Mouse (Mus musculus) forebrain, postnatal 0 days (tissue): Measurements from ENCODE around the gene Prdm5. TPM values are rescaled to one million over a fixed set of nuclear protein-coding genes. Genes with fewer than 3 reads are reported as not detected.
A peak's percentile ranks its signal among the peaks of the same experiment; 100 is the strongest.

Source experiments
- ATAC-seq: fragments of 200-750 bp; cut with Nextera tagmentation; 2 replicates; pipeline ENCODE4 v1.8.0; 2017; ENCODE audit warnings: mild to moderate bottlenecking, moderate library complexity
- DNase-seq: peaks from one replicate; pipeline ENCODE4 v3.0.0-alpha.2; 2015
- H3K27ac ChIP-seq: fragments of 300-500 bp; sonication (generic); 2 replicates; pipeline ENCODE4 v1.5.1; 2014; ENCODE audit warnings: low read depth, mild to moderate bottlenecking, antibody characterized with exemption, low read length, moderate library complexity, mixed read lengths
- H3K27me3 ChIP-seq: fragments of 300-500 bp; sonication (generic); 2 replicates; pipeline ENCODE4 v1.6.1; 2014; ENCODE audit warnings: mild to moderate bottlenecking, low read length, mixed read lengths; ENCODE audit not compliant: insufficient read depth
- H3K36me3 ChIP-seq: fragments of 300-500 bp; sonication (generic); 2 replicates; pipeline ENCODE4 v1.6.1; 2014; ENCODE audit warnings: mild to moderate bottlenecking, moderate library complexity; ENCODE audit not compliant: insufficient read depth
- H3K4me1 ChIP-seq: fragments of 300-500 bp; sonication (generic); 2 replicates; pipeline ENCODE4 v1.6.1; 2014; ENCODE audit warnings: antibody characterized with exemption; ENCODE audit not compliant: insufficient read depth
- H3K4me2 ChIP-seq: fragments of 300-500 bp; sonication (generic); 2 replicates; pipeline ENCODE4 v1.6.1; 2014; ENCODE audit warnings: low read depth, mild to moderate bottlenecking, moderate library complexity
- H3K4me3 ChIP-seq: fragments of 300-500 bp; sonication (generic); 2 replicates; pipeline ENCODE4 v1.5.1; 2014; ENCODE audit warnings: low read depth, low read length, mixed read lengths
- H3K9ac ChIP-seq: fragments of 300-500 bp; sonication (generic); 2 replicates; pipeline ENCODE4 v1.6.1; 2014; ENCODE audit warnings: mild to moderate bottlenecking
- H3K9me3 ChIP-seq: fragments of 300-500 bp; sonication (generic); 2 replicates; pipeline ENCODE4 v1.6.1; 2016; ENCODE audit warnings: low read length
- CTCF ChIP-seq: sonication (generic); IDR thresholded peaks from 2 replicates; pipeline ENCODE4 v1.5.1; 2016; ENCODE audit warnings: antibody characterized with exemption, control low read depth, low read depth
- WGBS: fragments of 180-500 bp; shearing (Covaris S2); extraction: QIAGEN DNeasy Blood & Tissue Kit; methylation state at CpG from one replicate; pipeline ENCODE4 v1.1.7; 2014; 5-methylcytosine and 5-hydroxymethylcytosine counted together
- polyA plus RNA-seq: library from polyadenylated mRNA; unstranded; fragments of >200 nt; fragmentation: Nextera tagmentation; extraction: Ambion mirVana; gene quantifications from 2 replicates; pipeline ENCODE4 v1.2.1, GENCODE M21; 2015
- total RNA-seq: library from RNA; depleted of rRNA; stranded (reverse); fragments of >200 nt; gene quantifications from 2 replicates; pipeline ENCODE4 v1.2.3, GENCODE M21; 2014

The Prdm5 gene
- total and polyA plus RNA-seq, 2 experiments from 2014 or later: 3.6 to 8.7 TPM

DNA sequence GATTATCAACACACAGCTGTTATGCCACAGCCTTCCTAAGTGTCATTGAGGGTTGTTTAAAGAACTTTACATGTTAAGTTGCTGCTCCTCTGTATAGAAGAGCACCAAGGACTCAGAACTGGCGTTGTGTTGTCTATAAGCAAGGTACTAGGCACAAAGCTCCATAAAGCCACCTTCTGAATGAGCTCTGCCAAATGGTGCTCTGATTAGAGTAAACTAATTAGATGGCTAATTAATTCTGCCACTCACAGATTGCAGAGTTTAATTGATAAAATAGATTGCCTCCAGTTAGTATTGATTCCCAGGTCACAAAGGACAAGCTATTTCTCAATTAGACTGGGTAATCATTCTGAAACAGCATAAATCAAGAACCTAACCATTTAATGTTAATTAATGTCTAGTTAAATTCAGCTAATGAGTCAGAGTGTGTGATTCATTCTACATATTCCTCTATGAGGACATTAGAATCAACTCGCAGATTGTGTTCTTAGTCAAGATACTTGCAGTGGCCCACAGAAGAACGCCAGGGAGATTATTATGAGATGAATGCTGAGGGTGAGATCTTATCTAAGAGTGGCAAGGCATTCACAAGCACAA lies 147.0 kb downstream of the Prdm5 start:
- WGBS: 25% methylated on average over 3 of the region's 3 CpGs
- Histone ChIP-seq H3K27me3 (no peaks in the 10 kb centered on the region), H3K9ac (no peak overlapping the region), H3K27ac (no peak overlapping the region), H3K36me3 (no peaks in the 10 kb centered on the region), H3K4me1 (no peaks in the 10 kb centered on the region), H3K9me3 (no peaks in the 10 kb centered on the region), H3K4me3 (no peak overlapping the region), H3K4me2 (no peak overlapping the region)
- no peak for TF ChIP-seq CTCF
- ATAC-seq (no peak), DNase-seq (no peak)

GRCm38 (mm10) chr6:65930523-65930922 lies 151.7 kb downstream of the Prdm5 start:
- ATAC-seq: no peak
- H3K27ac ChIP-seq: no peak overlapping the region
- H3K4me3 ChIP-seq: no peak overlapping the region
- H3K4me1 ChIP-seq: no peaks in the 10 kb centered on the region
- H3K4me2 ChIP-seq: no peak overlapping the region
- no peaks in the 10 kb centered on the region for H3K36me3 ChIP-seq
- H3K27me3 ChIP-seq: no peaks in the 10 kb centered on the region
- no peak for DNase-seq
- no peak for TF ChIP-seq CTCF
- 84% methylated on average over 1 of the region's 1 CpGs for WGBS
- H3K9ac ChIP-seq: no peak overlapping the region
- H3K9me3 ChIP-seq: no peaks in the 10 kb centered on the region

DNA sequence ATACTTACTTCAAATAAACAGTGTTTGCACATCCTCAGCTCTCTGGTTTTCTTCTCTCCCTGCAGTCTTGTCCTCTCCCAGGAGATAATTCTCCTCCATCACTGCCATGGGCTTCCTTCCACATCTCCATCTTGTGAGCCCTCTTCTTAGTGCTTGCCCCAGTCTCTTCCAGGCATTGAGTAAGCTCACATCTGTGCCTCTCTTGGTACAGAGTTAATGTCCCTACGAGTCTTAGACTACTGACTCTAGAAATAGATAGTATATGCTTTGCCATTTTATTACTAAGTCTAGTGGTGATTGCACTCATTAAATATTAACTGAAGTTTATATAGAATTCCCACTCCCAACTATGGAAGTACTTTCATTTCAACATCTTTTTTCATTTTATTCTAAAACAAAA lies 154.0 kb downstream of the Prdm5 start:
- no peak for TF ChIP-seq CTCF
- ATAC-seq (no peak), DNase-seq (no peak)
- no peak overlapping the region for H3K27ac ChIP-seq
- no peak overlapping the region for H3K4me2 ChIP-seq
- H3K27me3 ChIP-seq: no peaks in the 10 kb centered on the region
- no peaks in the 10 kb centered on the region for H3K4me1 ChIP-seq
- no peak overlapping the region for H3K9ac ChIP-seq
- no peaks in the 10 kb centered on the region for H3K9me3 ChIP-seq
- 36% methylated on average over 1 of the region's 1 CpGs for WGBS
- no peak overlapping the region for H3K4me3 ChIP-seq
- H3K36me3 ChIP-seq: no peaks in the 10 kb centered on the region

- TF ChIP-seq CTCF: no peak
- 17% methylated on average over 4 of the region's 4 CpGs for WGBS
- H3K4me2 ChIP-seq: no peak overlapping the region
- H3K27me3 ChIP-seq: no peaks in the 10 kb centered on the region
- ATAC-seq (no peak), DNase-seq (no peak)
- no peak overlapping the region for H3K4me3 ChIP-seq
- no peak overlapping the region for H3K9ac ChIP-seq
- no peak overlapping the region for H3K27ac ChIP-seq
- H3K9me3 ChIP-seq: no peaks in the 10 kb centered on the region
- H3K36me3 ChIP-seq: no peaks in the 10 kb centered on the region
- no peaks in the 10 kb centered on the region for H3K4me1 ChIP-seq
Measured at GRCm38 (mm10) chr6:65933177-65933576, 154.4 kb downstream of the Prdm5 start.

DNA sequence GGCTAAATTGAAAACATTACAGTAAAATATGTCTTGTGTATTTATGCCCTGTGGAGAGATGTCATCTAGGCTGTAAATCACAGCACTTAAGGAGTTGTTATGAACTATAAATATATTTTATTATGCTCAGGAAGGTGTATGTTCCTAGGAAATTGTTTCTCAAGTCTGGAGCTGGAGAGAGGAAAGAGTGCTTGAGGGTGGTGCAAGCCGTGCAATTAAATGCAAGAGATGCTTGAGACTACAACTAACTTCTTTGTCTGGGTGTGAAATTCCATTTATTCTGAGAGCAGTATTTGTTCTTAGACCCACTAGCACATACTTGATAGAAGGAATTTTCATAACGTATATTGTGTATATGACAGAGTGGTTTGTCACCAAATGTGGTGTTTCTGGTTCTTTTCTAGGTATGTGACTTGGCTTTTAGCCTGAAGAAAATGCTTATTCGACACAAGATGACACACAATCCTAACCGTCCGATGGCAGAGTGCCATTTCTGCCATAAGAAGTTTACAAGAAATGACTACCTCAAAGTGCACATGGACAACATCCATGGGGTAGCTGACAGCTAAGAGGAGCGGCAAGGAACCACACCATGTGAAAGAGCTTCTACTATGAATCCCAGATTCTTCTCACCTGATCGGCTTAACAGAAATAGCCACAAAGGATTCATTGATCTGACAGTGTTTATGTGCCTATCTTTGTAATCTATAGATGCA lies 156.9 kb downstream of the Prdm5 start:
- no peak for ATAC-seq
- no peak overlapping the region for H3K9ac ChIP-seq
- no peaks in the 10 kb centered on the region for H3K36me3 ChIP-seq
- TF ChIP-seq CTCF: no peak
- no peaks in the 10 kb centered on the region for H3K27me3 ChIP-seq
- H3K4me2 ChIP-seq: no peak overlapping the region
- no peaks in the 10 kb centered on the region for H3K4me1 ChIP-seq
- H3K4me3 ChIP-seq: no peak overlapping the region
- H3K27ac ChIP-seq: no peak overlapping the region
- H3K9me3 ChIP-seq: no peaks in the 10 kb centered on the region
- no peak for DNase-seq
- 91% methylated on average over 7 of the region's 7 CpGs for WGBS

- Histone ChIP-seq H3K4me1 (no peaks in the 10 kb centered on the region), H3K9ac (no peak overlapping the region), H3K27ac (no peak overlapping the region), H3K9me3 (no peaks in the 10 kb centered on the region), H3K4me3 (no peak overlapping the region), H3K27me3 (no peaks in the 10 kb centered on the region), H3K36me3 (no peaks in the 10 kb centered on the region), H3K4me2 (no peak overlapping the region)
- WGBS: 56% methylated on average over 6 of the region's 6 CpGs
- no peak for TF ChIP-seq CTCF
- ATAC-seq (peak; percentile 25; the same call in 1 of the 2 replicates), DNase-seq (no peak)
Measured at GRCm38 (mm10) chr6:65950492-65950891, 171.7 kb downstream of the Prdm5 start.

- TF ChIP-seq CTCF: no peak
- Histone ChIP-seq H3K4me3 (no peak within 1 kb of the TSS), H3K27me3 (no peaks in the 10 kb centered on the region), H3K9me3 (no peaks in the 10 kb centered on the region), H3K27ac (no peak within 1 kb of the TSS), H3K36me3 (no peaks in the 10 kb centered on the region), H3K9ac (no peak within 1 kb of the TSS), H3K4me1 (no peaks in the 10 kb centered on the region), H3K4me2 (no peak within 1 kb of the TSS)
- 96% methylated on average over 10 of the region's 10 CpGs for WGBS
- ATAC-seq: no peak
- no peak for DNase-seq
Measured at GRCm38 (mm10) chr6:65952309-65952708, 173.5 kb downstream of the Prdm5 start, which contains the start of gene 4930544G11Rik. Gene 4930544G11Rik, plus strand, starts transcription at chr6:65952609.
